Mouse (Mus musculus) testis, postnatal 14 days (tissue): ENCODE measurements at regions not wholly inside any gene's neighbourhood (a gene's known extent, or its start where the extent isn't known, plus 50 kb on each side); places are given as distances from the start of the nearest gene placed in this dataset.

ENCODE experiments used
- DNase-seq: peaks from one replicate; pipeline ENCODE4 v3.0.0; 2021; ENCODE audit warnings: low spot score

GRCm38 (mm10) chr17:79414006-79414405 lies 59.1 kb upstream of the Cdc42ep3 start:
- DNase-seq, result no peak

- no peak for DNase-seq
Observed at GRCm38 (mm10) chr17:79417953-79418352, 63.1 kb upstream of the Cdc42ep3 start.

GRCm38 (mm10) chr17:79421618-79422017 lies 66.7 kb upstream of the Cdc42ep3 start:
- no peak for DNase-seq

GRCm38 (mm10) chr17:79439182-79439581 lies 84.3 kb upstream of the Cdc42ep3 start:
- no peak for DNase-seq

DNA sequence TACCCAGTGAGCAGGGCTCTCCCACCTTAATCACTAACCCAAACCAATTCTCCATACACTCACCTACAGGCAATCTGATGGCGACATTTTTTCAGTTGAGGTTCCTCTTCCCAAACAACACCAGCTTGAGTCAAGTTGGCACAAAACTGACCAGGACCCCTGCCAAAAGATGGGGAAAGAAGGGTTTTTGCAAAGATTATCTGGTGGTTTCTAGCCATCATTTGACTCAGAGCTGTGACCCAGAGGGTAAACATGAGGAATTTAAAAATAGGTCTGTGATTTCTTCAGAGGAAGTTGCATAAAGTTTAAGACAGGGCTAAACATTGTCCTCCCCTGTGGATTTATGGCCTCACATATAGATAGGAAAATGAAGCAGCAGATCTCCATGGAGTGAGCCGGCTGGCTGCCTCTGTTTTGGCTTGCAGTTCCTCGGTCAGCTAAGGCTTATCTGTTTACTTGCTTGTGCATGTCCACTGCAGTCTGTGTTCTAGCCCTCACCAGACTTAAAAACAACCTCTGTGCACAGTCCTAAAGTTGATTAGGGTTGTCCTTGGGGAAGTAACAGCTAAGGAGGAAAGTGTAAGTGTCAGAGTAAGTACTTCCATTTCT lies 87.7 kb upstream of the Cdc42ep3 start:
- no peak for DNase-seq

DNA sequence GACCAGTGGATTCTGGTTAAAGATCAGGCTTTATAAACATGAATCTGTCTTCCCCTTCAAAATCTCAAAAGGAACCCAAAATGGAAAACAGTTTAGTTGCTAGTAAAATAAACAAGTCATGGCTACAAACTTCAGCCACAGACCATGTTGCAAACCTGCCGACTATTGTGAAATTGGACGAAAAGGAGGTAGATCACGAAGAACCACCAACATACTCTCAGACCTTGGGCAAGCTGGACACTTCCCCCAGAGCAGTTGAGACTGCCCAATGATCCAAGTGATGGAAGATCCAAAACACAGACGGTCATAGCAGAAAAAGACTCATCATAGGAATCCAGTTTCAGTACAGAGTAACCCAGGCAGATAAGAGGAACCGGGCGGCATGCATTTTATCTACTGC lies 92.3 kb upstream of the Cdc42ep3 start:
- no peak for DNase-seq

- peak; percentile 46 for DNase-seq
Observed at GRCm38 (mm10) chr17:79451141-79451860, 96.4 kb upstream of the Cdc42ep3 start.

GRCm38 (mm10) chr17:79453825-79454224 lies 98.9 kb upstream of the Cdc42ep3 start:
- DNase-seq, result no peak

DNA sequence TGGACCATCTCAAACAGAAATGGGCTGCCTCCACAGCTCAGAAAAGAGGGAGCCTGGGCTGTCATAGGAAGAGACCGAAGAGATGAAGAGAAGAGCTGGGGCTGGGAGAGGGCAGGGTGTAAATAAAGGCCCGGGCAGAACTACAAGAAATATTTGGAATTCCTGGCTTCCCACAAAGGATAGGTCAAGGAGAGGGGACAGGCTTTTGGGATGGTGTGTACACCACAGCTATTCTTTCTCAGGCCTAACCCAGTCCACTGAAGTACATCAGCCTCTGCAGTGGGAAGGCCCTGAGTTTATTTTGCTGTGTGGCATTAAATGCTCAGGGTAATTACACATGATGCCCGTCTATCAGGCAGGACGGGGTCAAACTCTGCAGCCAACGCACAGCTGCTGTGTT lies 99.6 kb upstream of the Cdc42ep3 start:
- DNase-seq, result peak; percentile 21

- DNase-seq, result no peak
Observed at GRCm38 (mm10) chr17:79455229-79455628, 100.3 kb upstream of the Cdc42ep3 start.

DNA sequence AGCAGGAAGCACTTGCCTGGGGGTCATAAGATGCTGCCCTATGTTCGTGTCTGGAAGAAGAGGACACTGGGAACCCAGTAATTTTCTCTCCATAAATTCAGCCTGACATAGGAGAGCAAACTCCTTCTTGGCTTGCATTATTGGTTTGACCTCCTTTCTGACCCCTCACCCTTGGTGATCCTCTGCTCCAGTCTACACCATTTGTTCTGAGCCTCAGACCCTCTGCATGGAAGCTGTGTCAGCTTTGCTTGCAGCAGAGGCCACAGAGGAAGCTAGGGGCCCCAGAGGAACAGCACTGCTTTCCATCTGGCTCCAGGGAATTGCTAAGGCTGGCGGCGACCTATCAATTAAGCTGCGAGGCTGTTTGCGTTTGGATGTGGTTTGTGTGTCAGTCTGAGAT lies 102.7 kb upstream of the Cdc42ep3 start:
- no peak for DNase-seq

DNA sequence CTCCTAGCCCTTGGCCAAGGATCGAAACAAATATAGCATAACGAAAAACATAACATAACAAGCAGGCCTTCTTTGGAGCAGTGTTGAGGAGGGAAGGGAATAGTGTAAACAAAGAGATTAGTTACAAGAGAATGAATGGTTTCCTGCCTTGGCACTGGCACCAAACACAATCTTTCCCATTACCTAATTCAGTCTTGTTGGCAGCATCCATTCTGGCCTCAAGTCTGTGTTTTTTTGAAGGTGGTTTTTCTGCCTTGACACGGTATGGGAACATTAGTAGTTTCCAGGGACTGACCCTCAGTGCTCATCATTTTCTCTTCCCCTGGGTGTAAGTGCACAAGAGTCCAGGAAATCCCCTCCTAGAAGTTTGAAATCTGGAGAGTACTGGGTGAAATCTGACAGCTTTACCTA lies 106.8 kb upstream of the Cdc42ep3 start:
- no peak for DNase-seq

DNA sequence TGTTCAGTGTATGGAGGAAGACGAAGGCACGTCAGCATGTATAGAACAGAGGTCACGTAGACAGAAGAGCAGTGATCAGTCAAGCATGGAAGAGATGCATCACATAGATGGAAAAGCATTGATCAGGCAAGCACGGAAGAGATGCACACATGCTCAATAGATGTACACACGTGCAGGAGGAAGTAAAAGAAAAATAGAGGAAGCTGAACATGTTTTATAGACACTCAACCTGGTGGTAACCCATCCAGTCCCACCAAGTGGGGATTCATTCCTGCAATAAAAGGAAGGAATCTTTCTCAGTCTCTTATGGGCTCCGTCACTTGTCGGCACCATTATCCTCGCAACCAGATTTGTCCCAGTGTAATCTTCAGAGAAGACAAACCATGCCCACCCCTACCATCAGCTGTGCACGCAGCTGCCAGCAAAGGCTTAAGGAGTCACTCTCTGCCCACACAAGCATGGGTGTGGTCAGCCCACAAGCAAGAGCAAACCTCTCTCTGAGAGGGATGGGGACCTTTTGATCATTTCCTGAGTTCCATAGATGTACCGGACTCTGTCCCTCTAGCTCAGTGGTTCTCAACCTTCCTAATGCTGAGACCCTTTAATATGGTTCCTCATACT lies 108.3 kb upstream of the Cdc42ep3 start:
- no peak for DNase-seq

- no peak for DNase-seq
Observed at GRCm38 (mm10) chr17:79465666-79466065, 110.8 kb upstream of the Cdc42ep3 start.

DNA sequence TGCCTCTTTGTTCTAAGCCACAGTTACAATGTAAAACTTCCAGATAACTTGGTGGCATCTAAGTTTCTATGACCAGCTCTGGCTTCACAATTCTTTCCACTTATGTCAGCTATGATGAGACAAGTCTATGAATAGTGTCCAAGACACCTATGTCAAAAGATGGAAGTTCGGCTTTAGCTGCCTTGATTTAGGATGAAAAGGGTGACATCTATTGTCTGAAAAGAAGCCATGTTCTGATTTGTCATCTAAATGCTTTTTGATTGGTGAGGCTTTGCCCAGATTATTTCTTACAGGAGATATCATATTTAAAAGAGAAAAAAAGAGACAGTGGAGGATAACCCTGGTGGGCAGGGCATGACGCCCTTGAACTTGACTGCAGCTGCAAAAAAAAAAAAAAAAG lies 116.7 kb upstream of the Cdc42ep3 start:
- DNase-seq, result no peak

GRCm38 (mm10) chr17:79472106-79472995 lies 117.5 kb upstream of the Cdc42ep3 start:
- peak; percentile 21 for DNase-seq

DNA sequence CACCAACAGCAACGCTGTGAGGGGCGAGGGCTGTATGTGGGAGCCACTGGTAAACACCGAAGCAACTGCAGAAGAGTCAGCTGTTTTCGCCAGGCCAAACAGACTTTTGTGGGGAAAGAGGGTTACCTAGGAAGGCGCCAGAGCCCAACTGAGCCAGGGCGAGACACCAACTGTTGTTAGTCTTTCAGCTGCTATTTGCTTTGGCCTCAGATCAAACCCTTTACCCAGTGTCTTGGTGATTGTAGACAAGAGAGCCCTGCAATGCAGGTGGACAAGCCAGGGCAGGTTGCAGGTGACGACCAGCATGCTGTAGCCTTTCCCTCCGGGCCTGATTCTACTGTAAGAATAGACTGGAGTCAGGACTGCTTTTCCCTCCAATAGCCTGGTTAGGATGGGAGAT lies 121.8 kb upstream of the Cdc42ep3 start:
- DNase-seq, result no peak

DNA sequence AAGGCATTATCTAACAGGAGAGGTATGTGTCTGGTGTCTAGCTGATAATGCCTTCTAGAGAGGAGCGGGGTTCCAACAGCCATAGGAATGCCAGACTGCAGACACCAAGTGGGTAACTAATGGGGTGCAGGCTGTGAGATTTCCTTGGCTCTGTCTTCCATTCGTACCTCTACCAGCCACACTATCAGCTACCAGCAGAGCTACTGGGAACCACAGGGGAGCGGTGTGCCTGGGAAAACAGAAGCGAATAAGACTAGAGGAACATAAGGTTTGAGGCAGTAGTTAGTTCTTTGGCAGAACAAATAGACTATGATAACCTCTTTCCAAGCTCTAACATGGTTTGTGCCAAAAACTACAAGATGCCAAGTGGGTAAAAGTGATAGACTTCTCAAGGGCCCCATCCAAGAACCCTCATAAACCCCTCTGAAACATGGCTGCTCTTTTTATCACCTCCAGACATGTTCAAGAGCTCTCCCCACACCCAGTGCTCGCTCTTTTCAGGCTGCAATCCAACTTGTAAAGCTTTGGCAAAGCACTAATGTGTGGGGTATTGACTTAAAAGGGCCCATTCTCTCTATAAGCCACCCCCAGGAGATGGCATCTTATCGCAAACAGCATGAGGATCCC lies 126.3 kb upstream of the Cdc42ep3 start:
- no peak for DNase-seq

GRCm38 (mm10) chr17:79481936-79482335 lies 127.0 kb upstream of the Cdc42ep3 start:
- no peak for DNase-seq

GRCm38 (mm10) chr17:79485239-79485638 lies 126.4 kb upstream of the Rmdn2 start:
- no peak for DNase-seq

DNA sequence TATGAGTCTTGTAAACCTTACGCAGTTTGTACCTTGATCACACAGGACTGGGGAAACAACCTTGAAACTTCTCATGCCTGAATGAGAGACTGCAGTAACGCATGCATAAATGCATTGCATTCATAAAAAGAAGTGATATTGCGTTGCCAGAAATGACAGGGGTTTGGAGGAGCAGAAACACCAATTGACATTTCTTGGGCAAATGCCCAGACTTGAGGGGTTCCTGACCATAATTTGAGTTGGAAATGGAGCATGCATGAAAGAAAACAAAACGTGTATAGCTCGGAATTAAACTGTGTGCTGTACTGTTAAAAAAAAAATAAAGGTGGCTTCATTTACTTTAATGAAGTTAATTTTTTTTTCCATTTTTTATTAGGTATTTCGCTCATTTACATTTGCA lies 122.4 kb upstream of the Rmdn2 start:
- no peak for DNase-seq

GRCm38 (mm10) chr17:79497629-79498028 lies 114.0 kb upstream of the Rmdn2 start:
- DNase-seq, result no peak
